Mouse (Mus musculus): ENCODE results near the gene Tenm3. TPM values are rescaled to one million over a fixed set of nuclear protein-coding genes. Genes with fewer than 3 reads are reported as not detected.

Gene Tenm3
- total and polyA plus RNA-seq, 3 experiments, result 0.03 to 0.08 (median 0.07) TPM

DNA sequence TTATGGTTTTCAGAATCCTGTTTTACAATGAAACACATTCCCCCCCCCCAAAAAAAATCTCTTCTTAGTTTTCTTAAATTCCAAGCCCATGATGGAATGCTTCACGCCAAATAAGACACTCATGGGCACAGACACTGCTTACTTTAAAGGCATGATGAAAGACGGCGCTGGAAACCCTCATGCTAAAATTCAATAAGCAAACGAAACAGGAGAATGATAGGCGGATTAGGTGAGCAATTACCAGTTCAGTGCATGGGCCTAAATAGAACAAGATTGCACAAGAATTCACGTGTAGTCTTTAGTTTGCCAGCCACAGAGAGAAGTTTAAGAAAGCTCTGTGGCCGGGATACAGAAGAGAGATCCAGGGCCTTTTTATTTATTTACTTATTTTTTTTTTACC is 49.5 kb downstream of the Tenm3 start:
- no peaks in the 10 kb centered on the region for H3K4me1 ChIP-seq (ENCODE audit: control insufficient read depth in 1 of 2, insufficient read depth in 2 of 2)
- dilution Hi-C loops (cut with MboI; ENCODE audit: extremely low pct_ligation_motif_present, extremely low pct_unique_long_range_greater_than_20kb, low sequenced_read_pairs), result no loop called here
- no peak overlapping the region for H3K9ac ChIP-seq (ENCODE audit: insufficient read depth, low read depth)
- in situ Hi-C loops (cut with MboI; ENCODE audit: low pct_ligation_motif_present, low pct_unique_long_range_greater_than_20kb, low sequenced_read_pairs), result no loop called here
- no peaks in the 10 kb centered on the region for H3K79me2 ChIP-seq (replicated peaks; ENCODE audit: control insufficient read depth, extremely low read depth, insufficient read depth, poor library complexity, severe bottlenecking)
- H3K36me3 ChIP-seq (replicated peaks in 1 of 2; ENCODE audit: control insufficient read depth in 1 of 2, insufficient read depth in 1 of 2, low read length in 1 of 2), result no peaks in the 10 kb centered on the region
- no peak overlapping the region for H3K4me2 ChIP-seq (ENCODE audit: insufficient read depth, low read depth, poor library complexity, severe bottlenecking)
- no peak overlapping the region for H3K27ac ChIP-seq (ENCODE audit: insufficient read depth, low read depth)
- H3K4me3 ChIP-seq (replicated peaks in 1 of 3; ENCODE audit: low read depth in 2 of 3, low read length in 2 of 3, poor library complexity in 1 of 3), result no peak overlapping the region
- no peaks in the 10 kb centered on the region for H3K27me3 ChIP-seq (replicated peaks)
- no peak for DNase-seq (ENCODE audit: extremely low read depth)
- no peak for TF ChIP-seq NELFE (IDR thresholded peaks at IDR 0.05; ENCODE audit: low read depth, low read length)
- TF ChIP-seq MXI1 (IDR thresholded peaks at IDR 0.05; ENCODE audit: low read depth, low read length), result no peak
- TF ChIP-seq RAD21 (IDR thresholded peaks at IDR 0.05; ENCODE audit: low read depth, low read length), result no peak
- TF ChIP-seq USF2 (conservative IDR thresholded peaks at IDR 0.05; ENCODE audit: low read depth, low read length), result no peak
- TF ChIP-seq PAX5 (IDR thresholded peaks at IDR 0.05; ENCODE audit: low read length), result no peak
- no peak for TF ChIP-seq POLR2A (IDR thresholded peaks at IDR 0.05; ENCODE audit: low read depth, low read length)
- TF ChIP-seq CHD2 (IDR thresholded peaks at IDR 0.05; ENCODE audit: low read length), result no peak
- TF ChIP-seq SIN3A (IDR thresholded peaks at IDR 0.05; ENCODE audit: low read length), result no peak
- TF ChIP-seq UBTF (IDR thresholded peaks at IDR 0.05; ENCODE audit: low read depth, low read length), result no peak
- TF ChIP-seq KAT2A (IDR thresholded peaks at IDR 0.05; ENCODE audit: insufficient replicate concordance, low read length), result no peak
- no peak for TF ChIP-seq SMC3 (IDR thresholded peaks at IDR 0.05; ENCODE audit: low read depth, low read length)
- TF ChIP-seq MEF2A (IDR thresholded peaks at IDR 0.05; ENCODE audit: borderline replicate concordance, low read depth, low read length), result no peak
- no peak for TF ChIP-seq CTCF (conservative IDR thresholded peaks at IDR 0.05 in 1 of 2, IDR thresholded peaks at IDR 0.05 in 1 of 2; ENCODE audit: low read depth in 2 of 2, low read length in 2 of 2)
- peaks cover 59% of the 10 kb centered on the region for H3K9me3 ChIP-seq (replicated peaks; ENCODE audit: low read length)

DNA sequence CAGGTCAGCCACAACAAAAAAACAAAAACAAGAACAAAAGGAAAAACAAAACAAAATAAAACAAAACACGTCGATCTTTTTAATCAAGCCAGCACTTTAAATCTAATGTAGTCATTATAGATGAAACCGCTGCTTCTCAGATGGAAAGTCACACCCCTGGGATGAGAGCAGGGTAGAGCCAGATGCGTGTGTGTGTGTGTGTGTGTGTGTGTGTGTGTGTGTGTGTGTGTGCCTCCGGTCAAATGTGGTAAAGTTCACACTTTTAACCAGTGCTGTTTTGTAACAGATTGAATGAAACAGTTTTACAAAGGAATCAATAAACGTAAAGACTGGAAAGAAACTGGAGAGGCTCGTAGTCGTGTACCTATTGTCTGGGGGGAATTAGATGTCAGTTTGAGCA is 50.0 kb downstream of the Tenm3 start:
- dilution Hi-C loops (cut with MboI; ENCODE audit: extremely low pct_ligation_motif_present, extremely low pct_unique_long_range_greater_than_20kb, low sequenced_read_pairs), result no loop called here
- no peak for DNase-seq (ENCODE audit: extremely low read depth)
- H3K9ac ChIP-seq (ENCODE audit: insufficient read depth, low read depth), result no peak overlapping the region
- no peak overlapping the region for H3K4me3 ChIP-seq (replicated peaks in 1 of 3; ENCODE audit: low read depth in 2 of 3, low read length in 2 of 3, poor library complexity in 1 of 3)
- no peaks in the 10 kb centered on the region for H3K79me2 ChIP-seq (replicated peaks; ENCODE audit: control insufficient read depth, extremely low read depth, insufficient read depth, poor library complexity, severe bottlenecking)
- no peaks in the 10 kb centered on the region for H3K36me3 ChIP-seq (replicated peaks in 1 of 2; ENCODE audit: control insufficient read depth in 1 of 2, insufficient read depth in 1 of 2, low read length in 1 of 2)
- H3K9me3 ChIP-seq (replicated peaks; ENCODE audit: low read length), result peaks cover 58% of the 10 kb centered on the region
- no peak for TF ChIP-seq USF1 (IDR thresholded peaks at IDR 0.05; ENCODE audit: low read depth, low read length)
- TF ChIP-seq EP300 (IDR thresholded peaks at IDR 0.05; ENCODE audit: low read length), result no peak
- no peak for TF ChIP-seq HCFC1 (IDR thresholded peaks at IDR 0.05; ENCODE audit: low read depth, low read length)
- no peak for TF ChIP-seq CTCF (conservative IDR thresholded peaks at IDR 0.05 in 1 of 2, IDR thresholded peaks at IDR 0.05 in 1 of 2; ENCODE audit: low read depth in 2 of 2, low read length in 2 of 2)
- TF ChIP-seq USF2 (conservative IDR thresholded peaks at IDR 0.05; ENCODE audit: low read depth, low read length), result no peak
- no peak for TF ChIP-seq KAT2A (IDR thresholded peaks at IDR 0.05; ENCODE audit: insufficient replicate concordance, low read length)
- no peak for TF ChIP-seq MEF2A (IDR thresholded peaks at IDR 0.05; ENCODE audit: borderline replicate concordance, low read depth, low read length)
- no peak for TF ChIP-seq MXI1 (IDR thresholded peaks at IDR 0.05; ENCODE audit: low read depth, low read length)
- no peak for TF ChIP-seq PAX5 (IDR thresholded peaks at IDR 0.05; ENCODE audit: low read length)
- TF ChIP-seq JUN (IDR thresholded peaks at IDR 0.05; ENCODE audit: insufficient read depth, low read depth, low read length), result no peak
- TF ChIP-seq E2F4 (IDR thresholded peaks at IDR 0.05; ENCODE audit: insufficient replicate concordance, low read depth, low read length), result no peak
- no peak for TF ChIP-seq SIN3A (IDR thresholded peaks at IDR 0.05; ENCODE audit: low read length)
- no peak for TF ChIP-seq JUND (conservative IDR thresholded peaks at IDR 0.05; ENCODE audit: low read depth, low read length)
- H3K4me2 ChIP-seq (ENCODE audit: insufficient read depth, low read depth, poor library complexity, severe bottlenecking), result no peak overlapping the region
- in situ Hi-C loops (cut with MboI; ENCODE audit: low pct_ligation_motif_present, low pct_unique_long_range_greater_than_20kb, low sequenced_read_pairs), result no loop called here
- no peaks in the 10 kb centered on the region for H3K4me1 ChIP-seq (ENCODE audit: control insufficient read depth in 1 of 2, insufficient read depth in 2 of 2)
- no peak overlapping the region for H3K27ac ChIP-seq (ENCODE audit: insufficient read depth, low read depth)
- no peaks in the 10 kb centered on the region for H3K27me3 ChIP-seq (replicated peaks)

Data from CH12.LX (cell line).